Mouse (Mus musculus) midbrain, embryonic 14.5 days (tissue): Measurements from ENCODE around the gene Olfr535. TPM values are rescaled to one million over a fixed set of nuclear protein-coding genes. Genes with fewer than 3 reads are reported as not detected.

ENCODE experiments used
- ATAC-seq: fragments of 200-750 bp; cut with Nextera tagmentation; 2 replicates; pipeline ENCODE4 v1.8.0; 2017; ENCODE audit warnings: moderate number of reproducible peaks, moderate library complexity; ENCODE audit not compliant: low FRiP score, low TSS enrichment
- DNase-seq: peaks from one replicate; pipeline ENCODE4 v3.0.0-alpha.2; 2015
- H3K27ac ChIP-seq: fragments of 300-500 bp; sonication (generic); replicated peaks from 2 replicates; pipeline ENCODE4 v1.5.1; 2014; ENCODE audit warnings: mild to moderate bottlenecking, low read depth, low read length, moderate library complexity
- H3K27me3 ChIP-seq: fragments of 300-500 bp; sonication (generic); 2 replicates; pipeline ENCODE4 v1.6.1; 2014; ENCODE audit warnings: low read length, control low read depth, mixed read lengths; ENCODE audit not compliant: control insufficient read depth, insufficient read depth
- H3K36me3 ChIP-seq: fragments of 300-500 bp; sonication (generic); 2 replicates; pipeline ENCODE4 v1.6.1; 2014; ENCODE audit warnings: low read length, control low read depth; ENCODE audit not compliant: control insufficient read depth, insufficient read depth
- H3K4me1 ChIP-seq: fragments of 300-500 bp; sonication (generic); 2 replicates; pipeline ENCODE4 v1.6.1; 2014; ENCODE audit warnings: mild to moderate bottlenecking, antibody characterized with exemption, low read length, control low read depth; ENCODE audit not compliant: control insufficient read depth, insufficient read depth
- H3K4me2 ChIP-seq: fragments of 300-500 bp; sonication (generic); 2 replicates; pipeline ENCODE4 v1.6.1; 2014; ENCODE audit warnings: mild to moderate bottlenecking, low read length, moderate library complexity
- H3K4me3 ChIP-seq: fragments of 300-500 bp; sonication (generic); replicated peaks from 2 replicates; pipeline ENCODE4 v1.5.1; 2014; ENCODE audit warnings: low read depth, low read length
- H3K9ac ChIP-seq: fragments of 300-500 bp; sonication (generic); replicated peaks from 2 replicates; pipeline ENCODE4 v1.6.1; 2014; ENCODE audit warnings: mild to moderate bottlenecking, low read length, moderate library complexity
- H3K9me3 ChIP-seq: fragments of 300-500 bp; sonication (generic); 2 replicates; pipeline ENCODE4 v1.6.1; 2016; ENCODE audit warnings: low read length, control low read depth, mixed read lengths; ENCODE audit not compliant: control insufficient read depth
- WGBS: fragments of 180-500 bp; shearing (Covaris S2); extraction: QIAGEN DNeasy Blood & Tissue Kit; methylation state at CpG from one replicate; pipeline ENCODE4 v1.1.7; 2014; 5-methylcytosine and 5-hydroxymethylcytosine counted together
- polyA plus RNA-seq: library from polyadenylated mRNA; unstranded; fragments of >200 nt; fragmentation: Nextera tagmentation; extraction: Ambion mirVana; gene quantifications from 2 replicates; pipeline ENCODE4 v1.2.1, GENCODE M21; 2014

The Olfr535 gene
- polyA plus RNA-seq, 1 experiment from 2014 or later, result not detected

- no peak overlapping the region for H3K9ac ChIP-seq
- H3K9me3 ChIP-seq, result no peaks in the 10 kb centered on the region
- no peak overlapping the region for H3K4me2 ChIP-seq
- no peak overlapping the region for H3K27ac ChIP-seq
- H3K4me3 ChIP-seq, result no peak overlapping the region
- H3K27me3 ChIP-seq, result no peaks in the 10 kb centered on the region
- WGBS, result 79% methylated on average over 2 of the region's 2 CpGs
- no peak for ATAC-seq
- no peaks in the 10 kb centered on the region for H3K4me1 ChIP-seq
- no peaks in the 10 kb centered on the region for H3K36me3 ChIP-seq
- no peak for DNase-seq
These were observed 55.7 kb downstream of the Olfr535 start for GRCm38 (mm10) chr7:140539746-140540145.

Other genes with a start within 250 kb of the Olfr535 start
- not detected in 2 replicates for gene 5830411N06Rik, start 236.9 kb upstream of the Olfr535 start, polyA plus RNA-seq
- gene Olfr525, start 163.4 kb upstream of the Olfr535 start, polyA plus RNA-seq, result not detected in 2 replicates
- not detected in 2 replicates for gene Olfr527, start 150.2 kb upstream of the Olfr535 start, polyA plus RNA-seq
- gene Olfr60, start 122.5 kb upstream of the Olfr535 start, polyA plus RNA-seq, result not detected in 2 replicates
- gene Olfr530, start 107.9 kb upstream of the Olfr535 start, polyA plus RNA-seq, result not detected in 2 replicates
- not detected in 2 replicates for gene Olfr531, start 81.3 kb upstream of the Olfr535 start, polyA plus RNA-seq
- not detected in 2 replicates for gene Olfr532, start 62.6 kb upstream of the Olfr535 start, polyA plus RNA-seq
- gene Olfr533, start 20.8 kb upstream of the Olfr535 start, polyA plus RNA-seq, result not detected in 2 replicates
- gene Olfr536, start 23.2 kb downstream of the Olfr535 start, polyA plus RNA-seq, result not detected in 2 replicates
- gene Olfr538, start 83.7 kb downstream of the Olfr535 start, polyA plus RNA-seq, result not detected in 2 replicates
- 0.04 TPM in 1 of 2 replicates, not detected in the other for gene Olfr46, start 117.1 kb downstream of the Olfr535 start, polyA plus RNA-seq
- gene Olfr61, start 144.8 kb downstream of the Olfr535 start, polyA plus RNA-seq, result not detected in 2 replicates
- not detected in 2 replicates for gene Olfr53, start 162.2 kb downstream of the Olfr535 start, polyA plus RNA-seq
- gene Olfr539, start 175.7 kb downstream of the Olfr535 start, polyA plus RNA-seq, result not detected in 2 replicates
- not detected in 2 replicates for gene Olfr45, start 197.7 kb downstream of the Olfr535 start, polyA plus RNA-seq
- not detected in 2 replicates for gene Olfr541, start 213.1 kb downstream of the Olfr535 start, polyA plus RNA-seq